Mouse (Mus musculus): ENCODE data around the gene Tubb4a. TPM values are rescaled to one million over a fixed set of nuclear protein-coding genes. Genes with fewer than 3 reads are reported as not detected.

Tubb4a gene
- polyA plus RNA-seq (2012; rRNA removed; ENCODE audit: low replicate concordance) = 2.2 and 4.6 TPM in 2 replicates

GRCm38 (mm10) chr17:57087049-57087832 lies at the start of gene Tubb4a:
Gene Tubb4a (minus strand): TSS chr17:57087782.

GRCm38 (mm10) chr17:57105181-57106034 lies 17.8 kb upstream of the Tubb4a start, which contains the start of gene Tnfsf9:
Gene Tnfsf9 (plus strand): TSS chr17:57105325.

GRCm38 (mm10) chr17:57078336-57078735 lies 9.2 kb downstream of the Tubb4a start, which contains the start of gene Dennd1c:
Gene Dennd1c (minus strand): TSS chr17:57078514.

GRCm38 (mm10) chr17:57059486-57059977 lies 28.1 kb downstream of the Tubb4a start, which contains the start of gene Slc25a23:
Gene Slc25a23 (minus strand): TSS chr17:57059863.

GRCm38 (mm10) chr17:57058891-57059485 lies 28.6 kb downstream of the Tubb4a start, which contains the start of gene Crb3:
Gene Crb3 (plus strand): TSS chr17:57059105.

GRCm38 (mm10) chr17:57041554-57041953 lies 46.0 kb downstream of the Tubb4a start, which contains the start of gene Slc25a41:
Gene Slc25a41 (minus strand): TSS chr17:57041654.

GRCm38 (mm10) chr17:57030931-57031660 lies 56.5 kb downstream of the Tubb4a start, which contains the start of gene Khsrp:
Gene Khsrp (minus strand): TSS chr17:57031522.

Other genes with a start within 250 kb of the Tubb4a start
- gene Acsbg2, start 213.3 kb downstream of the Tubb4a start, polyA plus RNA-seq (2012; rRNA removed; ENCODE audit: low replicate concordance) = not detected in 2 replicates
- gene 1700061G19Rik, start 212.3 kb downstream of the Tubb4a start, polyA plus RNA-seq (2012; rRNA removed; ENCODE audit: low replicate concordance) = 0.04 and 0.06 TPM in 2 replicates
- gene Mllt1, start 152.4 kb downstream of the Tubb4a start, polyA plus RNA-seq (2012; rRNA removed; ENCODE audit: low replicate concordance) = 33.7 and 35.2 TPM in 2 replicates
- gene Acer1, start 105.7 kb downstream of the Tubb4a start, polyA plus RNA-seq (2012; rRNA removed; ENCODE audit: low replicate concordance) = 8.5 and 23.4 TPM in 2 replicates
- gene Clpp, start 97.5 kb downstream of the Tubb4a start, polyA plus RNA-seq (2012; rRNA removed; ENCODE audit: low replicate concordance) = 131 and 155 TPM in 2 replicates
- 57.0 and 71.1 TPM in 2 replicates for gene Alkbh7, start 90.4 kb downstream of the Tubb4a start, polyA plus RNA-seq (2012; rRNA removed; ENCODE audit: low replicate concordance)
- gene Pspn, start 87.8 kb downstream of the Tubb4a start, polyA plus RNA-seq (2012; rRNA removed; ENCODE audit: low replicate concordance) = not detected in 2 replicates
- 30.4 and 34.6 TPM in 2 replicates for gene Gtf2f1, start 76.5 kb downstream of the Tubb4a start, polyA plus RNA-seq (2012; rRNA removed; ENCODE audit: low replicate concordance)
- 0.08 TPM in 1 of 2 replicates, not detected in the other for gene Gm17949, start 76.3 kb downstream of the Tubb4a start, polyA plus RNA-seq (2012; rRNA removed; ENCODE audit: low replicate concordance)
- 64.2 and 89.1 TPM in 2 replicates for gene Khsrp, start 56.3 kb downstream of the Tubb4a start, polyA plus RNA-seq (2012; rRNA removed; ENCODE audit: low replicate concordance)
- not detected in 2 replicates for gene Slc25a41, start 46.1 kb downstream of the Tubb4a start, polyA plus RNA-seq (2012; rRNA removed; ENCODE audit: low replicate concordance)
- gene Crb3, start 28.7 kb downstream of the Tubb4a start, polyA plus RNA-seq (2012; rRNA removed; ENCODE audit: low replicate concordance) = 197 and 435 TPM in 2 replicates
- 9.4 and 27.8 TPM in 2 replicates for gene Slc25a23, start 27.9 kb downstream of the Tubb4a start, polyA plus RNA-seq (2012; rRNA removed; ENCODE audit: low replicate concordance)
- 4.4 and 7.5 TPM in 2 replicates for gene Dennd1c, start 9.3 kb downstream of the Tubb4a start, polyA plus RNA-seq (2012; rRNA removed; ENCODE audit: low replicate concordance)
- 1.7 and 2.6 TPM in 2 replicates for gene Tnfsf9, start 17.5 kb upstream of the Tubb4a start, polyA plus RNA-seq (2012; rRNA removed; ENCODE audit: low replicate concordance)
- gene Cd70, start 62.0 kb upstream of the Tubb4a start, polyA plus RNA-seq (2012; rRNA removed; ENCODE audit: low replicate concordance) = not detected in 2 replicates
- 0.14 and 0.63 TPM in 2 replicates for gene Tnfsf14, start 106.4 kb upstream of the Tubb4a start, polyA plus RNA-seq (2012; rRNA removed; ENCODE audit: low replicate concordance)
- gene C3, start 140.4 kb upstream of the Tubb4a start, polyA plus RNA-seq (2012; rRNA removed; ENCODE audit: low replicate concordance) = 7.7 and 16.0 TPM in 2 replicates
- gene Gpr108, start 160.7 kb upstream of the Tubb4a start, polyA plus RNA-seq (2012; rRNA removed; ENCODE audit: low replicate concordance) = 33.8 and 37.6 TPM in 2 replicates
- gene Trip10, start 161.7 kb upstream of the Tubb4a start, polyA plus RNA-seq (2012; rRNA removed; ENCODE audit: low replicate concordance) = 21.5 and 25.0 TPM in 2 replicates
- 1.3 and 1.6 TPM in 2 replicates for gene Vav1, start 191.3 kb upstream of the Tubb4a start, polyA plus RNA-seq (2012; rRNA removed; ENCODE audit: low replicate concordance)